Mouse (Mus musculus): ENCODE measurements at regions not wholly inside any gene's neighbourhood (a gene's known extent, or its start where the extent isn't known, plus 50 kb on each side); places are given as distances from the start of the nearest gene placed in this dataset.
A peak's percentile ranks its signal among the peaks of the same experiment; 100 is the strongest.
"Not testable (repeated sequence)": the region's sequence is repeated elsewhere in the genome, so short reads cannot be mapped to it uniquely, and the experiment has no call there.

- peak; percentile 20 for DNase-seq (ENCODE audit: extremely low spot score, low spot score)
Observed at GRCm38 (mm10) chr3:98968811-98969210, 75.8 kb upstream of the Hao2 start.

- DNase-seq (ENCODE audit: extremely low spot score, low spot score): peak; percentile 22
Observed at GRCm38 (mm10) chr3:98975777-98976176, 82.7 kb upstream of the Hao2 start.

- no peak for DNase-seq (ENCODE audit: extremely low spot score, low spot score)
Observed at GRCm38 (mm10) chr3:98982787-98983186, 89.7 kb upstream of the Hao2 start.

- not testable (repeated sequence) for DNase-seq (ENCODE audit: extremely low spot score, low spot score)
Observed at GRCm38 (mm10) chr3:98987266-98987665, 94.2 kb upstream of the Hao2 start.

GRCm38 (mm10) chr3:98990801-98991200, 97.8 kb upstream of the Hao2 start:
- DNase-seq (ENCODE audit: extremely low spot score, low spot score): peak; percentile 44

GRCm38 (mm10) chr3:98991276-98991675, 98.2 kb upstream of the Hao2 start:
- DNase-seq (ENCODE audit: extremely low spot score, low spot score): no peak

- DNase-seq (ENCODE audit: extremely low spot score, low spot score): no peak
Observed at GRCm38 (mm10) chr3:98994086-98994485, 101.0 kb upstream of the Hao2 start.

GRCm38 (mm10) chr3:99030636-99031035, 110.2 kb upstream of the Wars2 start:
- peak; percentile 14 for DNase-seq (ENCODE audit: extremely low spot score, low spot score)

GRCm38 (mm10) chr3:99046190-99046589, 94.7 kb upstream of the Wars2 start:
- DNase-seq (ENCODE audit: extremely low spot score, low spot score): no peak

- no peak for DNase-seq (ENCODE audit: extremely low spot score, low spot score)
Observed at GRCm38 (mm10) chr3:99047156-99047555, 93.7 kb upstream of the Wars2 start.

GRCm38 (mm10) chr3:99049305-99049704, 91.6 kb upstream of the Wars2 start:
- no peak for DNase-seq (ENCODE audit: extremely low spot score, low spot score)

GRCm38 (mm10) chr3:99052176-99052575, 88.7 kb upstream of the Wars2 start:
- DNase-seq (ENCODE audit: extremely low spot score, low spot score): no peak

GRCm38 (mm10) chr3:99067168-99067567, 73.7 kb upstream of the Wars2 start:
- no peak for DNase-seq (ENCODE audit: extremely low spot score, low spot score)
